Mouse (Mus musculus): ENCODE data around the gene Pml. TPM values are rescaled to one million over a fixed set of nuclear protein-coding genes. Genes with fewer than 3 reads are reported as not detected.

Gene Pml
- polyA plus RNA-seq, 1 experiment from 2014 or later = 28.3 TPM

DNA sequence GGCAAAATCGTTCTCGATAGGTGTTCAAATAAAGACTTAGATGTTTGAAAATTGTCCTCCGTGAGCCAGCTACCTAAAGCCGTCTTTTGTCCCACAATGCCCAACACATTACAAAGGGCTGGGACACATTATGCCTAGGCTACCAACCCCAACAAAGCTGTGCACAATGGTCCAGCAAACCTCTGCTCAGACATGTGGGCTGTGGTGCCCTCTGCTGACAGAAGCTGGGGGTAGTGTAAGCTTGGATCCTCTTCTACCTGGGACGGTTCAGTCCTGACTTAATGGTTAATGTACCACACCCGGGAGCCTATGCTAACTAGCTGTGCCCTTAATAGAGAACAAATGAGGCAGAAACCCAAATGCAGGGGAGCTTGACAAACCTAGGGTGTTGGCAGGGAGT lies 33.2 kb downstream of the Pml start:
- no peak overlapping the region for H3K27ac ChIP-seq (ENCODE audit: low read depth, low read length)
- no peaks in the 10 kb centered on the region for H3K9me3 ChIP-seq (ENCODE audit: control insufficient read depth, low read length)
- H3K9ac ChIP-seq (ENCODE audit: low read depth, low read length) = no peak overlapping the region
- peaks cover 3% of the 10 kb centered on the region; the same call in 1 of the 2 replicates for H3K27me3 ChIP-seq (replicated peaks; ENCODE audit: control insufficient read depth, insufficient read depth, low read length)
- H3K4me3 ChIP-seq (ENCODE audit: low read depth, low read length) = no peak overlapping the region
- no peak overlapping the region for H3K4me2 ChIP-seq
- DNase-seq (ENCODE audit: low spot score) = no peak
- H3K36me3 ChIP-seq (ENCODE audit: control insufficient read depth, insufficient read depth, low read length) = 0 out of 2 replicates have a peak, but pooled peaks cover 4% of the 10 kb centered on the region
- WGBS = 58% methylated on average over 6 of the region's 6 CpGs
- H3K4me1 ChIP-seq (replicated peaks; ENCODE audit: control insufficient read depth, insufficient read depth, low read length) = peaks cover 18% of the 10 kb centered on the region
- ATAC-seq (replicated peaks; ENCODE audit: low FRiP score) = no peak

DNA sequence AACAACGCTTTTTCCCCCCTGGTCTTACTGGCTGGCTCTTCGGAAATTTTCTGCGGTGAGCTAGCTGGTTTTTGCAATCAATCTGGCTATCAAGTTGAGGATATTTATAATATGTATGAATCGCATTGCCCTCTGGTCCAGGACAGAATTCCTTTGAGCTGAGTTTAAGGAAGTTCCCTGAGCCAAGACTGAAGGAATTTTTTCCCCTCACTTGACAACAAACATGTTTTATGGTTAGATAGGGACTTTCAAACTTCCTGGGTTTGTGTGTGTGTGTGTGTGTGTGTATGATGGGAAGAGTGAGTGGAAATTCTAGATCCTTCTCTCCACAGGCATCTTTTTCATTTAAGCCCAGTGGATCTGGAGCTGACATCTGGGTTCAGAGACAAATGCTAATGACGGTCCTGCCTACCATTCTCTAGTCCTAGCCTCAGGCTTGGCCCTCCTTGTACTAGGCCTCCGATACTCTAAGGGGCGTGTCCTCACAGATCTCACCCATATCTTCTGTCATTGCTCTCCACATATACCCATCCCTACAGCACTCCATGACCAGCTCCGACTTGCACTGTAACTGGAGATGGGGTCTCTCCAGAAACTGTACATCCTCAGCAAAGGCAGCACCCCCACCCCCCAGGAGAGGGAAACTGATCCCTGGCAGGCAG lies 34.9 kb downstream of the Pml start:
- Histone ChIP-seq H3K4me3 (ENCODE audit: low read depth, low read length) (no peak overlapping the region), H3K9ac (ENCODE audit: low read depth, low read length) (no peak overlapping the region), H3K4me2 (peak overlapping the region; percentile 46), H3K36me3 (ENCODE audit: control insufficient read depth, insufficient read depth, low read length) (no peaks in the 10 kb centered on the region), H3K9me3 (ENCODE audit: control insufficient read depth, low read length) (no peaks in the 10 kb centered on the region), H3K27ac (ENCODE audit: low read depth, low read length) (peak overlapping the region; percentile 56), H3K27me3 (replicated peaks; ENCODE audit: control insufficient read depth, insufficient read depth, low read length) (peaks cover 3% of the 10 kb centered on the region; the same call in 1 of the 2 replicates), H3K4me1 (replicated peaks; ENCODE audit: control insufficient read depth, insufficient read depth, low read length) (peaks cover 18% of the 10 kb centered on the region)
- WGBS = 41% methylated on average over 8 of the region's 8 CpGs
- ATAC-seq (replicated peaks; ENCODE audit: low FRiP score) (peak; percentile 74), DNase-seq (ENCODE audit: low spot score) (no peak)

DNA sequence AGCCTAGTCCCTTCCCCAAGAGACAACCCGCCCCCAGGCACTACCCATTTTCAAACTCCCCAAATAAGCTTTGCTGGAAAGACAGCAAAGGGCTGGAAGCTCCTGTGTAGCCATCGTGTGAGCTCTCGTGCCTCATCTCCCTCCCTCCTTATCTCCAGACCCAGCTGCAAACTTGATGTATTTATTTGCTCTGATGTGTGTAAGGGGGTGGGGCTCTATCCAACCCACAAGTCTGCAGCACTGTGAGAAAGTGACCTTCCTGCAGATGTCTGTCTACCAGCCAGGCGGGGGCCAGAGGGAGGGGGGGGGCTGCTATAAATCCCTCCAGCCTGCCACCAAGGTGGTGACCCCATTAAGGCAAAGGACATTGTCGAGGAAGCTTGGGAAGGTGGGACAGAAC lies 35.7 kb downstream of the Pml start:
- DNase-seq (ENCODE audit: low spot score) (no peak), ATAC-seq (replicated peaks; ENCODE audit: low FRiP score) (peak; percentile 94)
- Histone ChIP-seq H3K4me3 (ENCODE audit: low read depth, low read length) (no peak overlapping the region), H3K36me3 (ENCODE audit: control insufficient read depth, insufficient read depth, low read length) (no peaks in the 10 kb centered on the region), H3K27ac (ENCODE audit: low read depth, low read length) (peak overlapping the region; percentile 56; the same call in 1 of the 2 replicates), H3K9ac (ENCODE audit: low read depth, low read length) (no peak overlapping the region), H3K27me3 (replicated peaks; ENCODE audit: control insufficient read depth, insufficient read depth, low read length) (peaks cover 3% of the 10 kb centered on the region; the same call in 1 of the 2 replicates), H3K9me3 (ENCODE audit: control insufficient read depth, low read length) (no peaks in the 10 kb centered on the region), H3K4me2 (peak overlapping the region; percentile 46), H3K4me1 (replicated peaks; ENCODE audit: control insufficient read depth, insufficient read depth, low read length) (peaks cover 18% of the 10 kb centered on the region)
- WGBS = 6% methylated on average over 5 of the region's 5 CpGs

DNA sequence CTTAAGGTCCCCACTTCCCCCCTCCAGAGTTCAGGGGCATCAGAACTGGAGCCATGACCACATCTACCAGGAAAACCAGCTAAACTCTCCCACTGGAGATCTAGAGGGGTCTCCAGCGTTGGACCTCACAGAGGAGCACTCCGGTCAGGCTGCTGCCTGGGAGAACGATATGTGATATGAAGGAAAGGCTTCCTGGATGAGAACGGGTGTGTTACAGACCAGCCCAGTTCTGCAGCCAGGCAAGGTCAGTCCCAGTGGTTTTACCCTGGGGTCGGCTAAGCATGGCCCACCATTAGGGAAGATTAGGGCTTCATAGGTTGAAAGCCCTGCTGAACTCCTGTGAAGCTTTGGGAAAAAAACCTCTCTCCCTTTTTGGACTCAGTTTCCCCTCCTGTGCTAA lies 36.2 kb downstream of the Pml start:
- Histone ChIP-seq H3K9me3 (ENCODE audit: control insufficient read depth, low read length) (no peaks in the 10 kb centered on the region), H3K27ac (ENCODE audit: low read depth, low read length) (0 out of 2 replicates have a peak overlapping the region, but pooled peaks have one; percentile 6), H3K4me1 (replicated peaks; ENCODE audit: control insufficient read depth, insufficient read depth, low read length) (peaks cover 18% of the 10 kb centered on the region), H3K4me3 (ENCODE audit: low read depth, low read length) (no peak overlapping the region), H3K9ac (ENCODE audit: low read depth, low read length) (no peak overlapping the region), H3K27me3 (replicated peaks; ENCODE audit: control insufficient read depth, insufficient read depth, low read length) (peaks cover 3% of the 10 kb centered on the region; the same call in 1 of the 2 replicates), H3K36me3 (ENCODE audit: control insufficient read depth, insufficient read depth, low read length) (no peaks in the 10 kb centered on the region), H3K4me2 (peak overlapping the region; percentile 46; the same call in 1 of the 2 replicates)
- DNase-seq (ENCODE audit: low spot score) (no peak), ATAC-seq (replicated peaks; ENCODE audit: low FRiP score) (no peak; the same call in 1 of the 2 replicates)
- WGBS = 48% methylated on average over 5 of the region's 5 CpGs

DNA sequence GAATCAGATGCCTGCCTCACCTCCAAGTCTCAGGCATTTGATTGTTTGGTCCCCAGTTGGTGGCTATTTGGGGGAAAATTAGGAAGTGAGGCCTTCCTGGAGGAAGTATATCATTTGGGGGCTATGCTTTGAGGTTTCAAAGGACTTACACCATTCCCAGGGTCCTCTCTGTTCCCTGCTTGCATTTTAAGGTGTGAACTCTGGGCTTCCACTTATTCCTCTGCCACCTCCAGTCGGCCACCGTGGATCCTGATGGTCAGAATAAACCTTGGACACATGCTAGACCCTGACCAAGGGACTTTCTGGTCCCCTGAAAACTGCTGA lies 39.3 kb downstream of the Pml start:
- 81% methylated on average over 2 of the region's 2 CpGs for WGBS
- Histone ChIP-seq H3K4me1 (replicated peaks; ENCODE audit: control insufficient read depth, insufficient read depth, low read length) (peaks cover 18% of the 10 kb centered on the region), H3K4me3 (ENCODE audit: low read depth, low read length) (no peak overlapping the region), H3K27me3 (replicated peaks; ENCODE audit: control insufficient read depth, insufficient read depth, low read length) (peaks cover 15% of the 10 kb centered on the region), H3K9ac (ENCODE audit: low read depth, low read length) (no peak overlapping the region), H3K9me3 (ENCODE audit: control insufficient read depth, low read length) (no peaks in the 10 kb centered on the region), H3K4me2 (no peak overlapping the region), H3K36me3 (ENCODE audit: control insufficient read depth, insufficient read depth, low read length) (no peaks in the 10 kb centered on the region), H3K27ac (ENCODE audit: low read depth, low read length) (no peak overlapping the region)
- no peak for ATAC-seq (replicated peaks; ENCODE audit: low FRiP score)
- DNase-seq (ENCODE audit: low spot score) = no peak

DNA sequence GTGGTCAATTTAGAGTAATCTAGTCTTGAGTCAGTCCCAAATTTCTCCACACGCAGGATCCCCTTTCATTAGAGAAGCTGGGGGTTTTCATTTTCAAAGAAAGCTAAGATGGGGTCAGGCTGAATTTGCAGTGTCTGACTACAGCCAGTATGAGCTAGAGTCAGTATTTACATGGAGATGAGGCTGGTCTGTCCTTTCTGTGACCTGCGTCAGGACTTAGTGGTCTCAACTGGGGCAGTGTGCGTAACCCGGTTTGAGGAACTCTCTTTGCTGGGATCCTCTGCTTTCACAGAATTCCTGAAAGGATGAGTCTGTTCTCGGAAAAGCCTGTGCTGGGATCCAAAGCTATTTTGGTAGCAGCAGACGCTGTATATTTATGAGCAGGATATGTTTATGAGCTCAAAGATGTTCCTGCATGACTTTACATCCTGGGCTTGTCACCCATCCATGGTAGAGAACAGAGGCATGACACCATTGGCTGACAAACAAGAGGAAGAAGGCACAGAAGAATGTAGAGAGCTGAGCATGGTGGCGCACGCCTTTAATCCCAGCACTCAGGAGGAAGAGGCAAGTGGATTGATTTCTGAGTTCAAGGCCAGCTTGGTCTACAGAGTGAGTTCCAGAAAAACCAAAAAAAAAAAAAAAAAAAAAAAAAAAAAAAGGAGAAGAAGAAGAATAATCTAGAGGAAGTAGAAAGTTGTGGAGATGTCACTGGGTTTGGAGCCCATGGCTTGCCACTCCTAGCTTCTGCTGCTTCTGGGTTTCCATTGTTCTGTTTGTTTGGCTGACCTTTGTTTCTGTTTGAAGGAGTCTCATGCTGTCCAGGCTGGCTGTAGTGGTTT lies 39.9 kb downstream of the Pml start:
- 75% methylated on average over 8 of the region's 8 CpGs for WGBS
- Histone ChIP-seq H3K4me2 (no peak overlapping the region), H3K4me1 (replicated peaks; ENCODE audit: control insufficient read depth, insufficient read depth, low read length) (peaks cover 13% of the 10 kb centered on the region), H3K36me3 (ENCODE audit: control insufficient read depth, insufficient read depth, low read length) (no peaks in the 10 kb centered on the region), H3K9ac (ENCODE audit: low read depth, low read length) (no peak overlapping the region), H3K4me3 (ENCODE audit: low read depth, low read length) (no peak overlapping the region), H3K9me3 (ENCODE audit: control insufficient read depth, low read length) (no peaks in the 10 kb centered on the region), H3K27ac (ENCODE audit: low read depth, low read length) (no peak overlapping the region), H3K27me3 (replicated peaks; ENCODE audit: control insufficient read depth, insufficient read depth, low read length) (peaks cover 19% of the 10 kb centered on the region)
- DNase-seq (ENCODE audit: low spot score) (no peak), ATAC-seq (replicated peaks; ENCODE audit: low FRiP score) (no peak)

DNA sequence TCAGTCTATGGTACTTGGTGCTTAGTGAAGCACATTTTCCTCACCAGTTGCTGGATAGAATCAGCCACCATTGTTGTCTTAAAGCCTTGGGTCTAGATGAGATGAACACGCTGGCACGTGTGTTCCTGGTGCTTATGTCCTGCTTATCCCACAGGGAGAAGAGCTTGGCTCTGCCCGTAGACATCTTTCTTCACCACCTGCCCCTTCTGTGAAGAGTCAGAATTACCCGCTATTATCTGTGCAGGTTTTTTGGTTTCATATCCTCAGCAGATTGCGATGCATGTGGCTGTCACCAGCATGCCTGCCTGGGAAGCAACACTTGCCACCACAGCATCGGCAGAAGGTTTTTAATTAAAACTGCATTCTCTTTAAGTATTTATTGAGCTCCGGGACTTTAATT lies 43.6 kb downstream of the Pml start:
- Histone ChIP-seq H3K36me3 (ENCODE audit: control insufficient read depth, insufficient read depth, low read length) (no peaks in the 10 kb centered on the region), H3K4me1 (replicated peaks; ENCODE audit: control insufficient read depth, insufficient read depth, low read length) (no peaks in the 10 kb centered on the region; the same call in 1 of the 2 replicates), H3K9me3 (ENCODE audit: control insufficient read depth, low read length) (no peaks in the 10 kb centered on the region), H3K27me3 (replicated peaks; ENCODE audit: control insufficient read depth, insufficient read depth, low read length) (peaks cover 51% of the 10 kb centered on the region), H3K27ac (ENCODE audit: low read depth, low read length) (no peak overlapping the region), H3K4me3 (ENCODE audit: low read depth, low read length) (no peak overlapping the region), H3K4me2 (no peak overlapping the region), H3K9ac (ENCODE audit: low read depth, low read length) (no peak overlapping the region)
- DNase-seq (ENCODE audit: low spot score) (no peak), ATAC-seq (replicated peaks; ENCODE audit: low FRiP score) (no peak)
- 87% methylated on average over 7 of the region's 7 CpGs for WGBS

DNA sequence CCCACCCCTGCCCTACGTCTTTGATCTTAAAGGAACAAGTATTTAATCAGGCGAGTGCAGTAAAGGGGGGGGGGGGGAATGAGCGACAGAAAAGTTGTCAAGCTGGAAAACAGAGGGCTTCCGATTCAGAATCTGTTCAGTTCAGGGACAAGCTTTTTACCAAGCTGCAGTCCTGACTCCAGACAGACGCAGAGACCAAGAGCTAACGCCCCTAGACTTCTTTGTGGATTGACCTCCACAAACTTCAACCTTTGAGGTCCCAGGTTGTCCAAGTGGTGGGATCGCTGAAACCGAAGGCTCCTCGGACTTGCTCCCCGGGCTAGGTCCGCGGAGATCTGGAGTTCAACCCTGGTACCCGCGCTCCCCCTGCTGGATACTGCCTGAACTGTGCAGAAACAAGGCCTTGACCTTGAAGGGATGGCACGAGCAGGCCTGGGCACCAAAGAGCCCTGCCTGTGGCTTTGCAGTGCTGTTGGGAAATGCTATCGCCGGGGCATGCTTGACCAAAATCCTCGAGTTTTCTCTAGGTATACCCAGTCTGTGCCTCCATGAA lies 45.1 kb downstream of the Pml start:
- H3K36me3 ChIP-seq (ENCODE audit: control insufficient read depth, insufficient read depth, low read length) = no peaks in the 10 kb centered on the region
- peak overlapping the region; percentile 41 for H3K4me3 ChIP-seq (ENCODE audit: low read depth, low read length)
- WGBS = 3% methylated on average over 18 of the region's 18 CpGs
- no peak overlapping the region for H3K27ac ChIP-seq (ENCODE audit: low read depth, low read length)
- H3K4me1 ChIP-seq (replicated peaks; ENCODE audit: control insufficient read depth, insufficient read depth, low read length) = no peaks in the 10 kb centered on the region; the same call in 1 of the 2 replicates
- peak; percentile 64 for ATAC-seq (replicated peaks; ENCODE audit: low FRiP score)
- peak; percentile 86 for DNase-seq (ENCODE audit: low spot score)
- H3K27me3 ChIP-seq (replicated peaks; ENCODE audit: control insufficient read depth, insufficient read depth, low read length) = peaks cover 66% of the 10 kb centered on the region
- peak overlapping the region; percentile 64 for H3K4me2 ChIP-seq
- no peaks in the 10 kb centered on the region for H3K9me3 ChIP-seq (ENCODE audit: control insufficient read depth, low read length)
- H3K9ac ChIP-seq (ENCODE audit: low read depth, low read length) = no peak overlapping the region

All from liver, embryonic 11.5 days (tissue).